Mouse (Mus musculus) ES-Bruce4 (cell line): ENCODE measurements around the gene Plb1.

ENCODE experiments used
- CTCF ChIP-seq: IDR thresholded peaks from one replicate; pipeline ENCODE4 v1.8.1; 2011; ENCODE audit warnings: low read depth, low read length
- POLR2A ChIP-seq: IDR thresholded peaks from one replicate; pipeline ENCODE4 v1.8.1; 2011; ENCODE audit warnings: low read length; ENCODE audit not compliant: insufficient read depth

DNA sequence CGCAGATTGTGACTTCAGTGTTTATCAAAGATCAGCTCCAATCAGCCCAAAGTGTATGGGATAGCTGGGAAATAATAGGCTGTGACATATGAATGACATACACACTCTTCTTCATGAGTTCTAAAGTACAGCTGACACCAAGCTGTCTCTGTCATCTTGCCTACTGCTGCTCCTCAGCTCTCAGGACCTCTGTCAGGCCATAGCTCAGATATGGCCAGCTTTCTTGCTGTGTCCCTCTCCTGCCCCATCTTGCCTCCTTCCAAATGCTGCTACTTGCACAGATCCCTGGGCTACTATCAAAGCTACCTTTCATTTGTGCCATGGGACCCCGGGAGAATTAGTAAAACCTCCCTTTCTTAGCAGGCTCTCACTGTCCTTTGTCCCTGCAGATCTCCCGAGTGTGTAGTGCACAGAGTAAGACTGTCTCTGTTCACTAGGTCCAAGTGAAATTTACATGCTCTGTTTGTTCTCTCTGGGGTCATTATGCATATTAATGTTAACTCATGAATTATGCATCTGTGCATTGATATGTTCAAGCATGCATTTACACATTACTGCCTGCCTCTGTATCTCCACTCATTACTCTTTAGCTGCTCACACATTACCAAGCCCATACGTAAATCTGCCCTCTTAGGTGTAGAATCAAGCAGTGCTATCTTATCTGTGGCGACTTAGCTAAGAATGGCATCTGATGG lies 45.6 kb downstream of the Plb1 start:
- no peak for TF ChIP-seq CTCF
- no peak for TF ChIP-seq POLR2A
